ENCODE assay signal across 17 mouse cellular contexts in genomic region chr7:114992440-114992839, GRCm38 (mm10).
A peak's percentile ranks its signal among the peaks of the same experiment; 100 is the strongest.
DNase-seq lines count a peak whose midpoint lies in the region; ATAC-seq and TF ChIP-seq lines count a peak whose summit lies in the region.
"Had no signal": no experiment of that assay in that cellular context is flagged by ENCODE, and none has a peak within 500 bp of the region (broad histone marks: within the 10 kb centered on the region; RNA-seq: fewer than 3 reads in every experiment).

No protein-coding gene starts in this region.

- no peak overlapping the region for H3K4me3 ChIP-seq in heart, embryonic 10.5 days
- no peak overlapping the region for H3K4me3 ChIP-seq in gastrocnemius, adult 2 months
- H3K4me3 ChIP-seq in midbrain, embryonic 14.5 days (replicated peaks; ENCODE audit: low read depth, low read length) = no peak overlapping the region
- H3K4me3 ChIP-seq: forebrain, embryonic 15.5 days; neural tube, embryonic 12.5 days; stomach, embryonic 15.5 days had no signal

- no peak for ATAC-seq in midbrain, embryonic 14.5 days (ENCODE audit: low FRiP score, low TSS enrichment)
- ATAC-seq: activated CD4-positive, CD25-positive, alpha-beta regulatory T cell, adult 4 months; forebrain, embryonic 15.5 days had no signal

- no peak for TF ChIP-seq CTCF in gastrocnemius, adult 2 months (IDR thresholded peaks at IDR 0.05)

- peak; percentile 57 to 65 for DNase-seq in heart, adult 18-20 months
- DNase-seq in heart, embryonic 10.5 days (ENCODE audit: low spot score) = no peak
- peak; percentile 33 for DNase-seq in gastrocnemius, adult 2 months
- peak; percentile 48 to 59 for DNase-seq in heart, postnatal 14 days
- peak; percentile 16 for DNase-seq in lung, postnatal 14 days
- no peak for DNase-seq in layer of hippocampus, postnatal 10 days (ENCODE audit: low spot score in 2 of 2)
- no peak for DNase-seq in ovary, postnatal 10 days (ENCODE audit: low spot score)
- no peak for DNase-seq in midbrain, embryonic 14.5 days
- DNase-seq: adrenal gland, postnatal 36 days; kidney, adult 8-10 months; right cerebral cortex, postnatal 4 days; thymus, postnatal 14 days had no signal

- H3K27me3 ChIP-seq in heart, embryonic 10.5 days (ENCODE audit: insufficient read depth, poor library complexity, severe bottlenecking) = no peaks in the 10 kb centered on the region
- no peaks in the 10 kb centered on the region for H3K27me3 ChIP-seq in midbrain, embryonic 14.5 days (ENCODE audit: control insufficient read depth, insufficient read depth, low read length)
- H3K27me3 ChIP-seq: forebrain, embryonic 15.5 days; neural tube, embryonic 12.5 days; stomach, embryonic 15.5 days had no signal

- H3K27ac ChIP-seq in heart, embryonic 10.5 days = no peak overlapping the region
- H3K27ac ChIP-seq in gastrocnemius, adult 2 months = no peak overlapping the region
- H3K27ac ChIP-seq in midbrain, embryonic 14.5 days (replicated peaks; ENCODE audit: low read depth, low read length) = no peak overlapping the region
- H3K27ac ChIP-seq: forebrain, embryonic 15.5 days; neural tube, embryonic 12.5 days; stomach, embryonic 15.5 days had no signal

- H3K4me2 ChIP-seq in midbrain, embryonic 14.5 days (ENCODE audit: low read length) = no peak overlapping the region
- H3K4me2 ChIP-seq: forebrain, embryonic 15.5 days; liver, embryonic 11.5 days; neural tube, embryonic 12.5 days; stomach, embryonic 15.5 days had no signal

- peaks cover 7% of the 10 kb centered on the region for H3K4me1 ChIP-seq in heart, embryonic 10.5 days
- H3K4me1 ChIP-seq in midbrain, embryonic 14.5 days (ENCODE audit: control insufficient read depth, insufficient read depth, low read length) = no peaks in the 10 kb centered on the region
- H3K4me1 ChIP-seq: forebrain, embryonic 15.5 days; neural tube, embryonic 12.5 days; stomach, embryonic 15.5 days had no signal

- WGBS in heart, embryonic 10.5 days = 84% methylated on average over 3 of the region's 3 CpGs
- 92% methylated on average over 3 of the region's 3 CpGs for WGBS in midbrain, embryonic 14.5 days

- no peaks in the 10 kb centered on the region for H3K9me3 ChIP-seq in heart, embryonic 10.5 days
- H3K9me3 ChIP-seq in midbrain, embryonic 14.5 days (ENCODE audit: control insufficient read depth, low read length) = no peaks in the 10 kb centered on the region
- H3K9me3 ChIP-seq: forebrain, embryonic 15.5 days; neural tube, embryonic 12.5 days; stomach, embryonic 15.5 days had no signal

- H3K36me3 ChIP-seq in heart, embryonic 10.5 days = no peaks in the 10 kb centered on the region
- H3K36me3 ChIP-seq in midbrain, embryonic 14.5 days (ENCODE audit: control insufficient read depth, insufficient read depth, low read length) = no peaks in the 10 kb centered on the region
- H3K36me3 ChIP-seq: forebrain, embryonic 15.5 days; neural tube, embryonic 12.5 days; stomach, embryonic 15.5 days had no signal

- no peak overlapping the region for H3K9ac ChIP-seq in midbrain, embryonic 14.5 days (replicated peaks; ENCODE audit: low read length)
- H3K9ac ChIP-seq: forebrain, embryonic 15.5 days; neural tube, embryonic 12.5 days; stomach, embryonic 15.5 days had no signal

- intact Hi-C loops in gastrocnemius, adult 2 months (cut with DNase I) = no loop called here
- intact Hi-C loops in heart, postnatal 14 days (cut with DNase I) = no loop called here

Comparison
In these comparisons a context has a peak if more than half of its experiments do, and no peak if none do; other contexts are left out.
1. DNase-seq: peak in heart, adult 18-20 months (2 of 2), gastrocnemius, adult 2 months (single experiment), heart, postnatal 14 days (2 of 2) and lung, postnatal 14 days (single experiment); none in heart, embryonic 10.5 days (single experiment), layer of hippocampus, postnatal 10 days (0 of 2), ovary, postnatal 10 days (single experiment) and midbrain, embryonic 14.5 days (single experiment).